Mouse (Mus musculus): ENCODE results near the gene Card19. TPM values are rescaled to one million over a fixed set of nuclear protein-coding genes. Genes with fewer than 3 reads are reported as not detected.

Gene Card19
- total RNA-seq, 2 experiments from 2014 or later: 9.9 to 14.1 TPM

- intact Hi-C loops (cut with DNase I): no loop called here
- no peak for DNase-seq (ENCODE audit: low spot score in 2 of 2)
Observed at GRCm38 (mm10) chr13:49234711-49235110, 18.9 kb upstream of the Card19 start.

- DNase-seq (ENCODE audit: low spot score in 2 of 2): no peak
- intact Hi-C loops (cut with DNase I): no loop called here
Observed at GRCm38 (mm10) chr13:49233792-49234572, 18.1 kb upstream of the Card19 start.

- no peak for DNase-seq (ENCODE audit: low spot score in 2 of 2)
- intact Hi-C loops (cut with DNase I): no loop called here
Observed at GRCm38 (mm10) chr13:49225633-49226032, 9.8 kb upstream of the Card19 start.

- intact Hi-C loops (cut with DNase I): no loop called here
- no peak for DNase-seq (ENCODE audit: low spot score in 2 of 2)
Observed at GRCm38 (mm10) chr13:49225159-49225558, 9.3 kb upstream of the Card19 start.

- DNase-seq (ENCODE audit: low spot score in 2 of 2): no peak
- intact Hi-C loops (cut with DNase I): no loop called here
Observed at GRCm38 (mm10) chr13:49224729-49225128, 8.9 kb upstream of the Card19 start.

- DNase-seq (ENCODE audit: low spot score in 2 of 2): no peak
- intact Hi-C loops (cut with DNase I): no loop called here
Observed at GRCm38 (mm10) chr13:49224314-49224713, 8.5 kb upstream of the Card19 start.

- intact Hi-C loops (cut with DNase I): no loop called here
- DNase-seq (ENCODE audit: low spot score in 2 of 2): no peak
Observed at GRCm38 (mm10) chr13:49220912-49221311, 5.1 kb upstream of the Card19 start.

GRCm38 (mm10) chr13:49219367-49219766 is 3.5 kb upstream of the Card19 start:
- intact Hi-C loops (cut with DNase I): no loop called here
- DNase-seq (ENCODE audit: low spot score in 2 of 2): no peak

- intact Hi-C loops (cut with DNase I): no loop called here
- DNase-seq (ENCODE audit: low spot score in 2 of 2): no peak
Observed at GRCm38 (mm10) chr13:49218651-49219050, 2.8 kb upstream of the Card19 start.

- no peak for DNase-seq (ENCODE audit: low spot score in 2 of 2)
- intact Hi-C loops (cut with DNase I): no loop called here
Observed at GRCm38 (mm10) chr13:49216808-49217561, 1.1 kb upstream of the Card19 start.

GRCm38 (mm10) chr13:49216220-49216552 is 349 bp upstream of the Card19 start:
- intact Hi-C loops (cut with DNase I): no loop called here
- no peak for DNase-seq (ENCODE audit: low spot score in 2 of 2)

GRCm38 (mm10) chr13:49215128-49215503 is 721 bp downstream of the Card19 start:
- intact Hi-C loops (cut with DNase I): no loop called here

GRCm38 (mm10) chr13:49214454-49214853 is 1.4 kb downstream of the Card19 start:
- intact Hi-C loops (cut with DNase I): no loop called here
- DNase-seq (ENCODE audit: low spot score in 2 of 2): no peak

More at GRCm38 (mm10) chr13:49215128-49215503, 721 bp downstream of the Card19 start:
- no peak for DNase-seq (ENCODE audit: low spot score in 2 of 2)

- peak in 1 of 2 experiments; percentile 29 for DNase-seq (ENCODE audit: low spot score in 2 of 2)
- intact Hi-C loops (cut with DNase I): no loop called here
Observed at GRCm38 (mm10) chr13:49213531-49213932, 2.3 kb downstream of the Card19 start.

- no peak for DNase-seq (ENCODE audit: low spot score in 2 of 2)
- intact Hi-C loops (cut with DNase I): no loop called here
Observed at GRCm38 (mm10) chr13:49212711-49213500, 2.9 kb downstream of the Card19 start.

- no peak for DNase-seq (ENCODE audit: low spot score in 2 of 2)
- intact Hi-C loops (cut with DNase I): no loop called here
Observed at GRCm38 (mm10) chr13:49209306-49209705, 6.5 kb downstream of the Card19 start.

- DNase-seq (ENCODE audit: low spot score in 2 of 2): no peak
- intact Hi-C loops (cut with DNase I): no loop called here
Observed at GRCm38 (mm10) chr13:49206341-49206740, 9.5 kb downstream of the Card19 start.

- intact Hi-C loops (cut with DNase I): no loop called here
Observed at GRCm38 (mm10) chr13:49205381-49205998, 10.3 kb downstream of the Card19 start.

GRCm38 (mm10) chr13:49202556-49202955 is 13.3 kb downstream of the Card19 start:
- intact Hi-C loops (cut with DNase I): no loop called here
- no peak for DNase-seq (ENCODE audit: low spot score in 2 of 2)

More at GRCm38 (mm10) chr13:49205381-49205998, 10.3 kb downstream of the Card19 start:
- DNase-seq (ENCODE audit: low spot score in 2 of 2): peak; percentile 85 to 88

GRCm38 (mm10) chr13:49200688-49201087 is 15.1 kb downstream of the Card19 start:
- DNase-seq (ENCODE audit: low spot score in 2 of 2): no peak
- intact Hi-C loops (cut with DNase I): no loop called here

All from left cerebral cortex, postnatal 14 days (tissue).